Mouse (Mus musculus): Measurements from ENCODE around the gene 4921517D22Rik.

DNA sequence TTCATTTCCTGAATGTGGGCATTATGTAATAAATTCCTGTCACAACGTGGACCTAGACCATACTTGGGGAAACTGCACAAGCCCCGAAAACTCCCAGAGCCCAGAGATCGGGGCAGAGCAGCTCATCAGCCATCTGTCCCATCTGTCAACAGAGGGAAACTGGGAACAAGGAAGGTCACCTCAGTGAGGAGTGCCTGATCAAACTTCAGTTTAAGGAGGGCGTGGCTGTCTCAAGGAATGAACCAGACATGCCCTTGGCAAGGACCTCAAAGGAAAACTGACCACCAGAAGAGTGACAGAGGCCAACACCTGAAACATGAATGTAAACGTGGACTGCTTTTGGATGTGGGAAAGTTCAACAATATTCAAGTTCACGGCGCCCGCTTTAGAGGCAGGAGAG, 32.5 kb downstream of the 4921517D22Rik start:
- TF ChIP-seq HCFC1 (IDR thresholded peaks at IDR 0.05; ENCODE audit: borderline replicate concordance, insufficient read depth, low read length) (no peak), ZNF384 (IDR thresholded peaks at IDR 0.05; ENCODE audit: low read depth, low read length) (no peak), CHD2 (IDR thresholded peaks at IDR 0.05; ENCODE audit: low read depth, low read length) (no peak), MAFK (IDR thresholded peaks at IDR 0.05; ENCODE audit: insufficient read depth, low read depth, low read length) (no peak)

Measured in ES-E14 (cell line).